Mouse (Mus musculus) 3134 (cell line): ENCODE results near the gene Tubb4a.
A peak's percentile ranks its signal among the peaks of the same experiment; 100 is the strongest.

Experiments
- DNase-seq: peaks from one replicate; pipeline ENCODE4 v3.0.0-alpha.2; 2011; ENCODE audit warnings: low spot score; ENCODE audit not compliant: insufficient read length; ENCODE audit errors: extremely low read depth

The Tubb4a gene

GRCm38 (mm10) chr17:57104496-57104895, 16.9 kb upstream of the Tubb4a start:
- DNase-seq, result no peak

- no peak for DNase-seq
Measured at GRCm38 (mm10) chr17:57102276-57102675, 14.7 kb upstream of the Tubb4a start.

- no peak for DNase-seq
Measured at GRCm38 (mm10) chr17:57099629-57100325, 12.2 kb upstream of the Tubb4a start.

- DNase-seq, result no peak
Measured at GRCm38 (mm10) chr17:57098321-57098720, 10.7 kb upstream of the Tubb4a start.

GRCm38 (mm10) chr17:57096623-57096920, 9.0 kb upstream of the Tubb4a start:
- DNase-seq, result peak; percentile 72

GRCm38 (mm10) chr17:57095855-57096622, 8.5 kb upstream of the Tubb4a start:
- peak; percentile 39 for DNase-seq

- no peak for DNase-seq
Measured at GRCm38 (mm10) chr17:57094222-57094621, 6.6 kb upstream of the Tubb4a start.

GRCm38 (mm10) chr17:57085970-57086757, 1.4 kb downstream of the Tubb4a start:
- no peak for DNase-seq

GRCm38 (mm10) chr17:57082481-57082880, 5.1 kb downstream of the Tubb4a start:
- no peak for DNase-seq

GRCm38 (mm10) chr17:57081234-57081842, 6.2 kb downstream of the Tubb4a start:
- DNase-seq, result no peak

- DNase-seq, result no peak
Measured at GRCm38 (mm10) chr17:57079919-57080318, 7.7 kb downstream of the Tubb4a start.

- no peak for DNase-seq
Measured at GRCm38 (mm10) chr17:57078336-57078735, 9.2 kb downstream of the Tubb4a start, which contains the start of gene Dennd1c. Gene Dennd1c, minus strand, starts transcription at chr17:57078514.

- DNase-seq, result no peak
Measured at GRCm38 (mm10) chr17:57076916-57077315, 10.7 kb downstream of the Tubb4a start.

GRCm38 (mm10) chr17:57070699-57071098, 16.9 kb downstream of the Tubb4a start:
- no peak for DNase-seq

GRCm38 (mm10) chr17:57070272-57070671, 17.3 kb downstream of the Tubb4a start:
- no peak for DNase-seq

GRCm38 (mm10) chr17:57066908-57067307, 20.7 kb downstream of the Tubb4a start:
- DNase-seq, result no peak

GRCm38 (mm10) chr17:57063031-57063430, 24.6 kb downstream of the Tubb4a start:
- no peak for DNase-seq

GRCm38 (mm10) chr17:57062548-57062947, 25.0 kb downstream of the Tubb4a start:
- DNase-seq, result no peak

GRCm38 (mm10) chr17:57062011-57062521, 25.5 kb downstream of the Tubb4a start:
- DNase-seq, result no peak

GRCm38 (mm10) chr17:57061069-57061468, 26.5 kb downstream of the Tubb4a start:
- DNase-seq, result no peak
